Mouse (Mus musculus) forebrain, embryonic 14.5 days (tissue): ENCODE measurements at regions not wholly inside any gene's neighbourhood (a gene's known extent, or its start where the extent isn't known, plus 50 kb on each side); places are given as distances from the start of the nearest gene placed in this dataset.

Source experiments
- ATAC-seq: fragments of 200-750 bp; cut with Nextera tagmentation; 2 replicates; pipeline ENCODE4 v1.8.0; 2017; ENCODE audit warnings: mild to moderate bottlenecking, moderate library complexity
- DNase-seq: peaks from one replicate; pipeline ENCODE4 v3.0.0-alpha.2; 2015; ENCODE audit warnings: low spot score
- H3K27ac ChIP-seq: fragments of 300-500 bp; sonication (generic); 2 replicates; pipeline ENCODE4 v1.5.1; 2014; ENCODE audit warnings: low read depth, mild to moderate bottlenecking, control low read depth, low read length, moderate library complexity
- H3K27me3 ChIP-seq: fragments of 300-500 bp; sonication (generic); replicated peaks from 2 replicates; pipeline ENCODE4 v1.6.1; 2014; ENCODE audit warnings: low read length, control low read depth, mixed read lengths; ENCODE audit not compliant: control insufficient read depth, insufficient read depth
- H3K36me3 ChIP-seq: fragments of 300-500 bp; sonication (generic); 2 replicates; pipeline ENCODE4 v1.6.1; 2014; ENCODE audit warnings: low read length, control low read depth; ENCODE audit not compliant: control insufficient read depth, insufficient read depth
- H3K4me1 ChIP-seq: fragments of 300-500 bp; sonication (generic); 2 replicates; pipeline ENCODE4 v1.6.1; 2014; ENCODE audit warnings: antibody characterized with exemption, low read length, control low read depth; ENCODE audit not compliant: control insufficient read depth, insufficient read depth
- H3K4me2 ChIP-seq: fragments of 300-500 bp; sonication (generic); 2 replicates; pipeline ENCODE4 v1.6.1; 2014; ENCODE audit warnings: mild to moderate bottlenecking, control low read depth, low read length
- H3K4me3 ChIP-seq: fragments of 300-500 bp; sonication (generic); 2 replicates; pipeline ENCODE4 v1.5.1; 2014; ENCODE audit warnings: low read depth, low read length, control low read depth
- H3K9ac ChIP-seq: fragments of 300-500 bp; sonication (generic); 2 replicates; pipeline ENCODE4 v1.6.1; 2014; ENCODE audit warnings: mild to moderate bottlenecking, low read length, control low read depth, moderate library complexity
- H3K9me3 ChIP-seq: fragments of 300-500 bp; sonication (generic); replicated peaks from 2 replicates; pipeline ENCODE4 v1.6.1; 2016; ENCODE audit warnings: low read length, control low read depth, mixed read lengths; ENCODE audit not compliant: control insufficient read depth
- WGBS: fragments of 180-500 bp; shearing (Covaris S2); extraction: QIAGEN DNeasy Blood & Tissue Kit; methylation state at CpG from one replicate; pipeline ENCODE4 v1.1.7; 2014; 5-methylcytosine and 5-hydroxymethylcytosine counted together

DNA sequence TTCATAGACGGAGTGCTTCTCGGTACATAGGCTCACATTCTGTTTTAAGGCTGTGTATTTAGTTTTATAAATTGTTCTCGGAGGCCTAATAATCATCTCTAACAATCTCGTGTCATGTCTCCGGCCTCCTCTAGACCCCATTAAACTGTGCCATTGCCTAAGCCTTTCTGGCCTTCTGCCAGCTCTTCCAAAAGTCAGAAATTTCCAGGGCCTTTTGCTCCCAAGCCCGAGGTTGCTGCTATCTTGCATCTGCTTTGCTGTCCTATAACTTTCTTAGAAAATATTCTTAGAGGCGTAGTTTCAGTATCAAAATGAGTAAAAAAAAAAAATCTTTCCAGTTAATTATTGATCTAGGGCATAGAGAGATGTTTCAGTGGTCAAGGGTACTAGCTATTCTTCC lies 361.2 kb upstream of the Mmadhc start:
- Histone ChIP-seq H3K9ac (no peak overlapping the region), H3K9me3 (no peaks in the 10 kb centered on the region), H3K4me2 (no peak overlapping the region), H3K27me3 (no peaks in the 10 kb centered on the region), H3K4me1 (no peaks in the 10 kb centered on the region), H3K27ac (no peak overlapping the region), H3K36me3 (no peaks in the 10 kb centered on the region), H3K4me3 (no peak overlapping the region)
- no peak for DNase-seq
- no peak for ATAC-seq
- 89% methylated on average over 7 of the region's 7 CpGs for WGBS

DNA sequence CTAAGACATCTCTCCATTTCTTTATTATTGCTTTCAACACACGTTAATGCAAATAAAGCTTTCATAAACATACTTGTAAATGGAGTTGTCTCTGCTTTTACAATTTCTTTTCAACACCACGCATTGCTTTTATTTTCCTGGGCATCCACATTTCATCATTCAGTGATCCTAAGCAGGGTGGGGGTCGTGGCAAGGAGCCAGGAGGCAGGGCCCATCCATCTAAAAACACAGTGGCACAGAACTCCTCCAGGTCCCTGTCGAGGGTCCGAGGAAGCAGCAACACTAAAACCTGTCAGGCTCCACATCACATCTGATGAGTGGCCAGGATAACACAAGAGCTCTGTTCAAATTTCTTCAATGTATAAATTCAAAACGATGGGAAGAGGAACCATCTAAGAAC lies 359.8 kb upstream of the Mmadhc start:
- no peaks in the 10 kb centered on the region for H3K36me3 ChIP-seq
- H3K4me1 ChIP-seq, result no peaks in the 10 kb centered on the region
- no peak for DNase-seq
- no peak overlapping the region for H3K4me3 ChIP-seq
- H3K9ac ChIP-seq, result no peak overlapping the region
- ATAC-seq, result no peak
- no peak overlapping the region for H3K27ac ChIP-seq
- H3K9me3 ChIP-seq, result no peaks in the 10 kb centered on the region
- no peaks in the 10 kb centered on the region for H3K27me3 ChIP-seq
- no peak overlapping the region for H3K4me2 ChIP-seq
- 84% methylated on average over 6 of the region's 6 CpGs for WGBS

DNA sequence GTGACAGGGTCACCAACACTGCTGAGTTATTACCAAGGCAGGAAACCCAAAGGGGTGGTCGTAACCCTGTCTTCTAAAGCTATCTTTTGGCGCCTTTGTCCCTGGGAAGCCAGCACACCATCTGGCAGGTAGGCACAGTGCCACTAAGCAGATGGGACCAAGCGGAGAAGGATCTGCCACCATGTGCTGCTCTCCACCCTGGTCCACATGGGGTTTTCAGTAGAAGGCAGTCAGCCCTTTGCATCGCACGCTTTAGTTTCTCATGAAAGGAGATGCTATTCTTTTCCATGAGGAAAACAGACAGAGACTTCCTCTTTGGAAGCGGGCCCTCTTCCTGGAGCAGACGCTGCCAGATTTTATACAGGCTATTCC lies 358.3 kb upstream of the Mmadhc start:
- Histone ChIP-seq H3K36me3 (no peaks in the 10 kb centered on the region), H3K27ac (0 out of 2 replicates have a peak overlapping the region, but pooled peaks have one; percentile 33), H3K9me3 (no peaks in the 10 kb centered on the region), H3K4me1 (no peaks in the 10 kb centered on the region), H3K9ac (no peak overlapping the region), H3K4me3 (no peak overlapping the region), H3K4me2 (no peak overlapping the region), H3K27me3 (no peaks in the 10 kb centered on the region)
- peak; percentile 90 for ATAC-seq
- peak; percentile 80 for DNase-seq
- 58% methylated on average over 7 of the region's 7 CpGs for WGBS

DNA sequence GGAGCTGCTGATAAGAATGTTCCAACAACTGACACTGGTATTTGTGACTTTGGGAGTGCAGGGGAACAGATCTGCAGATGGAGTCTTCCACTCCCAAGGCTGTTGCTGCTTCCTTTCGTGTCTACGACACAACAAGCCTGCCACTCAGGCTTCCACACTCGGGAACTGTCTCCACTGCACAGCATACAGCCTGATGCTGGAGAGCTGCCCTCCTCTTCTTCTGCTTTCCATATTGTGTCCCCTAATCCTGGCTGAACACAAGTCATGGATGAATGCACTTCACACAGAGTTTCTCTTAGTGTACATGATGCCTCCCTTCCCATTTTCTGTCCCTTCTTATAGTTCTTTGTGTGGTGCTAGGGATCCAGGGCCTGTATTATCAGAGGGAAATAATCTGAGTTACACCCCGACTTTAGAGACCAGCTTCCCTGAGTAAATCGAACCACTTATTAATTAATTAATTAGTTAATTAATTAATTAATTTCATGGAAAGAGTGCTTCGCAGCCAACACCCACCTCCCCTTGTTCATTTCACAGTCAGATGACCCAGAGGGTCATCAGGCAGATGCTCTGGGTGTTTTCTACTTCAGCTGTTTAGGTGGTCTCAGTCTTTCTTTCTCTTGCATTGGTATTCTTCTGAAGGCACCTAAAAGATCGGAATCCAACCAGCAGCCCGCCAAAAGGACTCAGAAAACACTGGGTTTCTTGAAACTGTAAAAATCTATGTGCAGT lies 357.8 kb upstream of the Mmadhc start:
- Histone ChIP-seq H3K36me3 (no peaks in the 10 kb centered on the region), H3K9ac (no peak overlapping the region), H3K27ac (0 out of 2 replicates have a peak overlapping the region, but pooled peaks have one; percentile 14), H3K27me3 (no peaks in the 10 kb centered on the region), H3K9me3 (no peaks in the 10 kb centered on the region), H3K4me3 (no peak overlapping the region), H3K4me2 (no peak overlapping the region), H3K4me1 (no peaks in the 10 kb centered on the region)
- ATAC-seq (0 out of 2 replicates have a peak, but pooled peaks have one; percentile 40), DNase-seq (peak; percentile 31)
- 62% methylated on average over 8 of the region's 8 CpGs for WGBS

DNA sequence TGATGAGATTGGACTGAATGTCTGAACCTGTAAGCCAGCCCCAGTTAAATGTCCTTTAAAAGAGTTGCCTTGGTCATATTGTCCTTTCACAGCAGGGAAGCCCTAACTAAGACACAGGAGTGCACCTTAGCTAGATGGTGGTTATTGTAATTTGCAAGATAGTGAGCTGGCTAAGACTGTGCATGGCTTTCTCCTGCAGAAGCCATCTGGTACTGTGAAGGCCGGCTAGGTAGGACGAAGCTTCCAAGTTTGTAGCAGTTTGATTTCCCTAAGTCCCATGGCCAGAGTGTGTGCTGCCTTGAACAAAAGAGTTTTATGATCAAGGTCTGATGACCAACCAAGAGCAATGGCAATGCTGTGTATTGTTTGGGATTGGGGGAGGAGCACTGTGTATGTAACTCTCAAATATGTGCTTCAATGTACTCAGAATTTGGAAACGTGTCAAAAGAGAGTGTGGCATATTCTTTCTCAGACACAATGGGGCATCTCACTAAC lies 356.6 kb upstream of the Mmadhc start:
- Histone ChIP-seq H3K9ac (no peak overlapping the region), H3K27me3 (no peaks in the 10 kb centered on the region), H3K4me1 (no peaks in the 10 kb centered on the region; the same call in 1 of the 2 replicates), H3K36me3 (no peaks in the 10 kb centered on the region), H3K4me2 (no peak overlapping the region), H3K9me3 (no peaks in the 10 kb centered on the region), H3K27ac (no peak overlapping the region), H3K4me3 (no peak overlapping the region)
- DNase-seq (no peak), ATAC-seq (no peak)
- 78% methylated on average over 3 of the region's 3 CpGs for WGBS

DNA sequence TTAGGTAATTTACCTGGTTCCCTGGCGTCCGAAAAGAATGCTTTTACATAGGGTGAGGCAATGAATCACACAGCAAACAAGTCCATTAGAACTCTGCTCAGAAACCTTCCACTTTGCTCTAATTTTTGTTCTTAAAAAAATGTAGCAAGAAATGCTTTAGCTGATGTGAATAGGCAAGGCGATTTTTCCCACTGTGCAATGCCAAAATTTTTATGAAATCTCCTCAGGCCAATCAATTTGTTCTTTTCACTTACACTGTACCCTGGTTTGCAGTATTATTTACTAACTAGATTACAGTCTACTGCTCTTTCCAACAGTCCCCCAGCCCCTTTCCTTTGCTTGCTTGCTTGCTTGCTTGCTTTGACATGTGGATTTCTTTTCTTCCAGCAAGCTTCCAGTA lies 353.1 kb upstream of the Mmadhc start:
- Histone ChIP-seq H3K27ac (no peak overlapping the region), H3K9me3 (no peaks in the 10 kb centered on the region), H3K9ac (no peak overlapping the region), H3K27me3 (no peaks in the 10 kb centered on the region), H3K4me1 (no peaks in the 10 kb centered on the region; the same call in 1 of the 2 replicates), H3K36me3 (no peaks in the 10 kb centered on the region), H3K4me2 (no peak overlapping the region), H3K4me3 (no peak overlapping the region)
- WGBS, result 64% methylated on average over 3 of the region's 3 CpGs
- ATAC-seq (no peak), DNase-seq (no peak)

DNA sequence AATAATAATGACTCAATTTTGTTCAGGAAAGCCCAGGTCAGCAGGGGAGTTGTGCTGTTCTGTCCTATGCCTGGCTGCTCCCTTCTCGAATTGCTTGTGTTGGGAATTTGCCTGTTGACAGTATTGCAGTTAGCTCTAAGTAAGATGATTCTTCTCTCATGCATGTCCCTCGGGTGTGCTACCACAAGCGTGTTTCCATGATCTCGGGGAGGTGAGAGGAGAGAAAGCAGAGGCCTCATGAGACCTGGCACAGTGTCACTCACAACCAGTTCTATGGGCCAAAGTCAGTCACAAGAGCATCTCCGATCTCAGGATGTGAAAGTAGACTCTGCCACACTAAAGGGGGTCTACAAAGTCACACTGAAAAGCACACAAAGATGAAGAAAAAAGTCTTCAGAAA lies 346.6 kb upstream of the Mmadhc start:
- Histone ChIP-seq H3K36me3 (no peaks in the 10 kb centered on the region), H3K4me2 (no peak overlapping the region), H3K27ac (no peak overlapping the region), H3K27me3 (no peaks in the 10 kb centered on the region), H3K4me1 (no peaks in the 10 kb centered on the region), H3K4me3 (no peak overlapping the region), H3K9me3 (no peaks in the 10 kb centered on the region), H3K9ac (no peak overlapping the region)
- no peak for DNase-seq
- no peak for ATAC-seq
- WGBS, result 89% methylated on average over 5 of the region's 5 CpGs

DNA sequence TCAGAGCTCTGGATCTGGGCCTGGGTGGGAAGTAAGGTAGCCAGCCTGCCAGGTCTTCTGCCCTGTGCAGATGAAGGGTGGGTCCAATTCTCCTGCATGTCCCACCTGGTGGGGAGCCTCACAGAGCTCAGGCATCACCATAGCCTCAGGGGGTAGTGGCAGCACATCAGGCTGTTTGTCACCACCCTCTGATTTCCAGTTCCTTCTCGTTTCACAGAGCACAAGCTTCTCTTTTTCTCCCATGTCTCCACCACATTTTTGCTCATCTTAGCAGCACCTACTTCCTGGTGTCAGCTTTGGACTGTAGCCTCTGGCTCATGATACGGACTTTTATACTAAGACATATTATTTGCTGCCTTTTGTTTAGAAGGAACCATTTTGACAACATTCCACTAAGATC lies 345.6 kb upstream of the Mmadhc start:
- no peak overlapping the region for H3K4me3 ChIP-seq
- no peaks in the 10 kb centered on the region for H3K36me3 ChIP-seq
- no peak overlapping the region for H3K9ac ChIP-seq
- no peaks in the 10 kb centered on the region for H3K9me3 ChIP-seq
- H3K4me1 ChIP-seq, result no peaks in the 10 kb centered on the region
- no peak overlapping the region for H3K27ac ChIP-seq
- ATAC-seq, result no peak
- H3K4me2 ChIP-seq, result no peak overlapping the region
- H3K27me3 ChIP-seq, result no peaks in the 10 kb centered on the region
- WGBS, result 66% methylated on average over 2 of the region's 2 CpGs
- no peak for DNase-seq

DNA sequence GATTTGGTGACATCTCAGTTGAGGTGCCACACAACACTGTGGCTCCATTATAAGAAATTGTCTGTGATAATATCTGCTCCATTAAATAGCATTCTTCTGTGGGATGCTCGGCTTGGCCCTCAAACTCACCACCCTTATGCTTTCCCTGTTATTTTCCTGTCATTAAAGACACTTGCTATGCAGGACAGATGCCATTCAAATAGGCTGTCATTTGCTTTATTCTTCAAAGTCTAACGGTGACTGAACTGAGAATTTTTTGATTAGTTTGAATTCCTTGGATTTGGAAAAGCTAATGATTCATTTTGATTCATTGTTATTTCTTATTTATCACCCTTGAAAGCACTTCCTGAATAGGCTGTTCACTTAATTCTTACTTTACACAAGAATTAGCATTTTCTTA lies 339.3 kb upstream of the Mmadhc start:
- H3K4me3 ChIP-seq, result no peak overlapping the region
- H3K4me1 ChIP-seq, result 0 out of 2 replicates have a peak, but pooled peaks cover 2% of the 10 kb centered on the region
- DNase-seq (peak; percentile 28), ATAC-seq (peak; percentile 40; the same call in 1 of the 2 replicates)
- H3K4me2 ChIP-seq, result no peak overlapping the region
- no peak overlapping the region for H3K27ac ChIP-seq
- no peaks in the 10 kb centered on the region for H3K27me3 ChIP-seq
- 10% methylated on average over 2 of the region's 2 CpGs for WGBS
- H3K9me3 ChIP-seq, result no peaks in the 10 kb centered on the region
- no peak overlapping the region for H3K9ac ChIP-seq
- H3K36me3 ChIP-seq, result no peaks in the 10 kb centered on the region
